Mouse (Mus musculus) mesoderm, embryonic 11.5 days (tissue): ENCODE measurements around the gene Olfr275.
A peak's percentile ranks its signal among the peaks of the same experiment; 100 is the strongest.
"Not testable (repeated sequence)": the region's sequence is repeated elsewhere in the genome, so short reads cannot be mapped to it uniquely, and the experiment has no call there.

Experiments
- DNase-seq: peaks from one replicate; pipeline ENCODE4 v3.0.0-alpha.2; 2012; ENCODE audit warnings: low read depth, low spot score

Olfr275 gene

DNA sequence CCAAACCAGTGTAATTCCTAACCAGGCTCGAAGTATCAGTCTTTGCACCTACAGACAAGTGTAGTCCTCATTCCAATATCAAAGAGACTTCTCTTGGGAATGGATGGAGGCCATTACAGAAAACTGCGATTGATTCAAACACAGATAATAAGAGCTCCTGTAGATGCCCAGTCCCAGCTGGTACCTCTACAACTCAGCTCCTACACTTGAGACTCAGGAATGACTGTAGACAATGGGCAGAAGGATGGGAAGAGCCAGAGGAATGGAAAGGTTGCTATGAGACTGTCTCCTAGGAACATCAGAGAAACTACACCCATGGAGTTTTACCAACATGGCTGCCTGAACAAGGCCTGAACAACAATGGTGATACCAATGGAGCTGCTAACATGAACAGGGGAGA is at the start of gene Olfr275:
TSS of gene Olfr275 (plus strand) at position 301 of the 400 bp plus-strand sequence.
- DNase-seq: no peak

DNA sequence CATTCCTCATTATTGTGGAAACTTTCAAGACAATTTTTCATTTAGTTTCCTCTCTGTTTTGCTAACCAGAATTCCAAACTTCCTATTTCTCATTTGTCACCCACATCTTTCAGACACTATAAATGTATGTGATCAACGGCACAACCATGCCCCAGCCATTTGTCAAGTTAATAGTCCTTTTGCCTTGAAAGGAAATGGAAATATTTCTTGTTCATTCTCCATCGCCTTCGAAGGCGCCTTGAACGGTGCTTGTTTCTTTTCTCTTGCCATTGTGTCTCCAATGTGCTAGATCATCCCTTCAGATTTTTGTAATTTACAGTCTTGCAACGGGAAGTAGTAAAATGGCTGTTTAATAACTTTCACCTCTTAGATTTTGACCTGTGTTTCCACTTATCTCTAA is 48.8 kb upstream of the Olfr275 start:
- peak; percentile 14 for DNase-seq

DNA sequence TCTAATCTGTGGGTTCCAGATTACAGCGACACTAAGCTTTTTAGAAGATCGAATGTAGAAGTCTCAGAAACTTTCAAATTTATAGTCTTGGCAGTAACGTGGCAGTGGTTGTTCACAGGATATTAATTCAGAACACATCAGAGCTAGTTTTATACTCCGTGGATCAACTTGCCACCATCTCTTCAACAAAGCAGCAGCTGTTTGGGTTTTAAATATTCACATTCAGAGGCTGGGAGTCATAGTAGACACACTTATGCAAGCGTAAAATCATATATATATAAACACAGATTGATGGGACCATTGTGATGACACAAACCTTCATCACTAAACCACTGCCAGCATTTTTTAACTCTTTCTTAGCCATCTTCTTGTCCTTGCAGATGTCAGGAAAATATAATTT is 42.2 kb upstream of the Olfr275 start:
- DNase-seq: no peak

DNA sequence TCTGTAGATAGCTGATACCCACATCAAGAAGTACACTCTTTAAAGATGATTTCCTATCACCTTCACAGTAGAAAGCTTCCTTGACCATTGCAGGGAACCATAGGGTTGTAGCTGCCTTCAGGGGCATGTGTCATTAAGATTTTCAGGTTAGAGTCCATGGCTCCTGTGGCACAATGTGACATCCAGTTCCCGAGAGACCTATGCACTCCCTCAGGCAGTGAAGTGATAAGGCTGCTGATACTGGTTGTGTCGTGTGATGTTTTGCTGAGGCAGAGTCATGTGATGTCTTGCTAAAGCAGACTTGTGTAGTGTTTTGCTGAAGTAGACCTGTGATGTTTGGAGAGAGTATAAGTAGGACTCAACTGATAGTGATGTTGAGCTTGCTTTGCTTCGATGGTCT is 14.4 kb upstream of the Olfr275 start:
- no peak for DNase-seq

DNA sequence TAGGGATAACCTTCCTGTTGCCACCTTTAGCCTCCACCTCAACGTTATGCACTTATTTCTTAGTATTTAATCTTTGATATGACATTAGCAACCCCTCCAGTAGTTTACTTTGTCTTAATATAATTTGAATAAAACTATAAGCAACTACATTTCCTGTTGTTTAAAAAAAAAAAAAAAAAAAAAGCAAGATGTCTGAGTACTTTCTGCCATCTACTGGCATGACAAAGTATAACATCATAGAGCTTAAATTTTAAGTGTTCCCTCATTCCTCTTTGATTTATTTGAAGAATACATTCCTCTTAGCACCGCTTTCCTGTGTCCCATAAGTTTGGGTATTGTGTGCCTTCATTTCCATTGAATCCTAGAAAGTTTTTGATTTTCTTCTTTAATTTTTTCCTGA is 2.5 kb upstream of the Olfr275 start:
- peak; percentile 12 for DNase-seq

DNA sequence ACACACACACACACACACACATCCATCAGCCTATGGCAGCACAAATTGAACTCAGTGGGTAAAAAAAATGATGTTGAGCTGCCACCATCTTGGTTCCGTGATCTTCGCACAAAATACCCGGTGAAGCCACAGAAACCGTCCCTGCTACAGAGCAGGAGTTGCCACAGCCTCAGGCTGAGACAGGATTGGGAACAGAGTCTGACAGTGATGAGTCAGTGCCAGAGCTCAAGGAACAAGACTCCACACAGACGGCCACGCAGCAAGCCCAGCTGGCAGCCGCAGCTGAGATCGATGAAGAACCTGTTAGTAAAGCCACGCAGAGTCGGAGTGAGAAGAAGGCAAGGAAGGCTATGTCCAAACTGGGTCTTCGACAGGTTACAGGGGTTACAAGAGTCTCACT is 7.0 kb downstream of the Olfr275 start:
- DNase-seq: no peak

DNA sequence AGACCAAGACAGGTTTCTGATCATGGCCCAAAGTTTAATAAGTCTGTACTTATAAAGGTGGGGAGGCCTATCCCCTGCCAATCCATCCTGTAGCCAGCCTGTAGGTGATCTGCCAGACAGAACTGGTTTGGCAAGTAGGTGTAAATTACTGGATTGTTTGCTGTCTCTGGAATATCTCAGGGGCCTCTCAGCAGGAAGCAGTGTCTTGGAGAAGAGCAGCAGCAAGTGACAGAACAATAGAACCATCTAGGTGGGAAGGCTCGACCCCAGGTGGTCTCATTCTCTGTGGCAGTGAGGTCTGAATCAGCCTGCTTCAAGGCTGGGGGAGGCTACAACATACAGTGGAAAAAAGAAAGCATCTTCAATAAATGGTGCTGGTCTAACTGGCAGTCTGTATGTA is 31.0 kb downstream of the Olfr275 start:
- DNase-seq: not testable (repeated sequence)

DNA sequence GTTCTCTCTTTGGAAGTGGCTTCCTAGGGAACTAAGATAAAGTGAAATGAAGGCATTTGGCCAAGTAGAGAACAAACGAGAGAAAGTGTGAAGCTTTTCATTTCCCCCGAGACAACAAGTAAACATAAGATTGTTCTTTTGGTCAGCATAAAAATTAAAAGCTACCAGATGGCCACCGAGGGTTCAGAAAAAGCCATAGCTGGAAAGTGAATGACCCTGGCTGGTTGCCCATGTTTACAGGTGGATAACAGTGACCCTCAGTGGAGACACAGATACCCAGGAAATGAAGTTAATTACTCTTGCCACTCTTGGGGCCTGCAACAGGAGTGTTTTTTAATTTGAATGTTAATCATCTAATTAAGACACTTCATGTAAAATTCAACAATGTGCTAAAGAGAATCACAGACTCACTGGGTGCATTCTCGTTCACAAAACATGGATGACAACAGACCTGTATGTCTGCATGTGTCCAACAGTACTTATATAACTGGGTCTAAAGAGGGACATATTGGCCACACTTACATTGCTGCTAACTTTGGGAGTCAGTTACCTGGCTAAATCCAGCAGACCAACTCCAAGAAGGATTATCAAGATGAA is 34.7 kb downstream of the Olfr275 start:
- no peak for DNase-seq

DNA sequence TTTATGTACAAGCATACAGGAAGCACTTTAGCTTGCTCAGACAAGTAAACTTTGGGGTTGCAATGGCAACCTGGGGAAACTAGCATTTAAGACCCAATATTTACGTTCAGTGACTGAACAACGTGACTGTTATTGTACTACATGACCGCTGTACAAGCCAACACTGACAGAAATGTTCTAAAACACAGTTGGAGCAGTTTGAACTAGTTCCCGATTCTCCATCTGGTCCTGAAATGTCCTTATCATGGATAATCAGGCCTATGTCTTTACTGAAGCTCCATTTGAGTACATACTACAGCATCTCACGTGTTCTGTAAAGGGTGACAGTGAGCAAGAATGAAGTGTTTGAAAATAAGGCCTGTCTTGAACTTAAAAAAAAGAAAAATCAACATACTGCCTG is 35.3 kb downstream of the Olfr275 start:
- no peak for DNase-seq

DNA sequence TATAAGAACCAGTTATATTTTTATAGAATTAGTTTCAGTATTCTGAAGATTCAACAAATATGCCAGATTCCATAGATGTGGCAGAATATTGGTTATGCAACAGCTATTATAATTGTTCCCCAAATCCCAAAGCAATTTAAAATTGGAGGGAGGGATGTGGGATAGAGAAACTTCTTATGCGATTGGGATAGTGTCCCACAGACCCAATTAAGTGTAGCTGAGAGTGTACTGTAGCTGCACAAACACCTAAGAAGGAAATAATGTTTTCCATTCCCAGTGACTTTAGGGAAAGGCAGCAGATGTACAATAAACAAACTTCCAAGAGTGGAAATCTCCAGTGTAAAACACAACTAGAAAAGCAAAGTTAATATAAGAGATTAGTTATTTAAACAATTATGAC is 44.7 kb downstream of the Olfr275 start, which contains the start of gene Olfr273:
TSS of gene Olfr273 (minus strand) at position 101 of the 400 bp plus-strand sequence.
- DNase-seq: no peak

DNA sequence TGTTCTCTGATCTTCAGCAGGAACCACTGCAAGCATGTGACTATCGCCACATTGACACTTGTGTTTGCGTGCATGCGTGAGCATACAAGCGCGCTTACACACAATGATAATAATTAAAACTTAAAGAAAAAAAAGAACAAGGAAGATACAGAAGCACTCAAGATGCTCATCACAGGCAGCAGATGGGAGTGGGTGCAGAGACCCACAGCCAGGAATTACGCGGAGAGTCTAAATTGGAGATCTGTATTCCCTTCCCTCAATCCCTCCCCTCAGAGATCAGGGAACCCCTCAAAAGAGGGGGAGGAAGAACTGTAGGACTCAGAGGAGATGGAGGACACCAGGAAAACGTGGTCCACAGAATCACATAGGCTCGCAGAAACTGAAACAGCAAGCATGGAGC is 49.8 kb downstream of the Olfr275 start:
- DNase-seq: no peak
